Mouse (Mus musculus) CH12.LX (cell line): ENCODE data around the gene Pla2g5. TPM values are rescaled to one million over a fixed set of nuclear protein-coding genes. Genes with fewer than 3 reads are reported as not detected.

ENCODE experiments used
- DNase-seq: peaks from one replicate; pipeline ENCODE4 v3.0.0-alpha.2; 2013; ENCODE audit errors: extremely low read depth
- H3K27ac ChIP-seq: 2 replicates; pipeline ENCODE4 v1.5.1; 2012; ENCODE audit warnings: low read depth, mild to moderate bottlenecking, control low read depth, moderate library complexity; ENCODE audit not compliant: insufficient read depth
- H3K27me3 ChIP-seq: replicated peaks from 2 replicates; pipeline ENCODE3; 2012; ENCODE audit warnings: inconsistent platforms
- H3K36me3 ChIP-seq, 2 experiments: replicated peaks in 1 of 2; 2 replicates each; pipeline versions ENCODE3 to v1.6.1; 2012; ENCODE audit warnings: inconsistent platforms in 1 of 2, low read length in 1 of 2, mild to moderate bottlenecking in 1 of 2, mixed read lengths in 1 of 2, moderate library complexity in 1 of 2; ENCODE audit not compliant: control insufficient read depth in 1 of 2, insufficient read depth in 1 of 2
- H3K4me1 ChIP-seq, 2 experiments: 2 replicates each; pipeline ENCODE4 v1.6.1; 2012; ENCODE audit warnings: inconsistent platforms in 1 of 2, moderate library complexity in 1 of 2; ENCODE audit not compliant: insufficient read depth in 2 of 2, control insufficient read depth in 1 of 2
- H3K4me2 ChIP-seq: 2 replicates; pipeline ENCODE4 v1.6.1; 2012; ENCODE audit warnings: low read depth, mild to moderate bottlenecking, control low read depth; ENCODE audit not compliant: poor library complexity, insufficient read depth, severe bottlenecking
- H3K4me3 ChIP-seq, 3 experiments: fragments of 150-350 bp in 1 of 3; sonication (generic) in 1 of 3; replicated peaks in 1 of 3; 2 replicates each; pipeline versions ENCODE3 to v1.5.1; 2011 to 2012; ENCODE audit warnings: low read depth in 2 of 3, low read length in 2 of 3, mild to moderate bottlenecking in 2 of 3, moderate library complexity in 2 of 3, control low read depth in 1 of 3, improper control_type of control experiment in 1 of 3, inconsistent platforms in 1 of 3, mixed read lengths in 1 of 3; ENCODE audit not compliant: poor library complexity in 1 of 3
- H3K79me2 ChIP-seq: replicated peaks from 2 replicates; pipeline ENCODE4 v1.6.1; 2012; ENCODE audit warnings: mild to moderate bottlenecking, moderate library complexity; ENCODE audit not compliant: control insufficient read depth, poor library complexity, insufficient read depth, severe bottlenecking; ENCODE audit errors: extremely low read depth
- H3K9ac ChIP-seq: 2 replicates; pipeline ENCODE4 v1.6.1; 2012; ENCODE audit warnings: low read depth, mild to moderate bottlenecking, control low read depth, moderate library complexity; ENCODE audit not compliant: insufficient read depth
- H3K9me3 ChIP-seq: replicated peaks from 2 replicates; pipeline ENCODE3; 2012; ENCODE audit warnings: low read length, inconsistent platforms, mixed read lengths
- BHLHE40 ChIP-seq: IDR thresholded peaks from 2 replicates; pipeline ENCODE4 v1.6.1; 2011; ENCODE audit warnings: mild to moderate bottlenecking, low read depth, low read length, improper control_type of control experiment
- CTCF ChIP-seq, 2 experiments: IDR thresholded peaks in 1 of 2; conservative IDR thresholded peaks in 1 of 2; 2 replicates each; pipeline ENCODE4 v1.5.1; 2011 to 2012; ENCODE audit warnings: low read depth in 2 of 2, low read length in 2 of 2, improper control_type of control experiment in 1 of 2, inconsistent platforms in 1 of 2, mild to moderate bottlenecking in 1 of 2, moderate library complexity in 1 of 2
- E2F4 ChIP-seq: IDR thresholded peaks from 2 replicates; pipeline ENCODE4 v1.6.1; 2011; ENCODE audit warnings: low read depth, low read length, improper control_type of control experiment; ENCODE audit not compliant: insufficient replicate concordance
- ELF1 ChIP-seq: IDR thresholded peaks from 2 replicates; pipeline ENCODE4 v1.6.1; 2014; ENCODE audit warnings: low read depth, mild to moderate bottlenecking, inconsistent platforms, low read length, improper control_type of control experiment
- ETS1 ChIP-seq: conservative IDR thresholded peaks from 2 replicates; pipeline ENCODE4 v1.6.1; 2012; ENCODE audit warnings: low read depth, mild to moderate bottlenecking, inconsistent platforms, low read length, improper control_type of control experiment, moderate library complexity
- GABPA ChIP-seq: IDR thresholded peaks from 2 replicates; pipeline ENCODE4 v1.6.1; 2012; ENCODE audit warnings: low read depth, low read length, improper control_type of control experiment, inconsistent platforms; ENCODE audit not compliant: insufficient replicate concordance
- IRF4 ChIP-seq: IDR thresholded peaks from 2 replicates; pipeline ENCODE4 v1.6.1; 2014; ENCODE audit warnings: low read depth, mild to moderate bottlenecking, inconsistent platforms, low read length, improper control_type of control experiment
- JUND ChIP-seq: conservative IDR thresholded peaks from 2 replicates; pipeline ENCODE4 v1.6.1; 2011; ENCODE audit warnings: low read depth, low read length, improper control_type of control experiment
- KAT2A ChIP-seq: IDR thresholded peaks from 2 replicates; pipeline ENCODE4 v1.6.1; 2012; ENCODE audit warnings: low read length, improper control_type of control experiment, inconsistent platforms; ENCODE audit not compliant: insufficient replicate concordance
- MAFK ChIP-seq: IDR thresholded peaks from 2 replicates; pipeline ENCODE4 v1.6.1; 2011; ENCODE audit warnings: low read length, improper control_type of control experiment; ENCODE audit not compliant: insufficient replicate concordance
- MAZ ChIP-seq: IDR thresholded peaks from 2 replicates; pipeline ENCODE4 v1.6.1; 2012; ENCODE audit warnings: low read depth, mild to moderate bottlenecking, inconsistent platforms, low read length, improper control_type of control experiment, moderate library complexity
- MEF2A ChIP-seq: IDR thresholded peaks from 2 replicates; pipeline ENCODE4 v1.6.1; 2014; ENCODE audit warnings: low read depth, mild to moderate bottlenecking, inconsistent platforms, low read length, improper control_type of control experiment, borderline replicate concordance
- NELFE ChIP-seq: IDR thresholded peaks from 2 replicates; pipeline ENCODE4 v1.6.1; 2011; ENCODE audit warnings: low read depth, low read length, improper control_type of control experiment
- NRF1 ChIP-seq: IDR thresholded peaks from 2 replicates; pipeline ENCODE4 v1.6.1; 2014; ENCODE audit warnings: low read depth, mild to moderate bottlenecking, inconsistent platforms, low read length, improper control_type of control experiment, moderate library complexity
- PAX5 ChIP-seq: IDR thresholded peaks from 2 replicates; pipeline ENCODE4 v1.6.1; 2012; ENCODE audit warnings: low read length, inconsistent platforms, mixed read lengths
- POLR2A ChIP-seq: IDR thresholded peaks from 2 replicates; pipeline ENCODE4 v1.6.1; 2011; ENCODE audit warnings: low read depth, mild to moderate bottlenecking, improper control_type of control experiment, low read length
- POLR2AphosphoS2 ChIP-seq: IDR thresholded peaks from 2 replicates; pipeline ENCODE4 v1.6.1; 2011; ENCODE audit warnings: low read depth, low read length, improper control_type of control experiment
- SIN3A ChIP-seq: IDR thresholded peaks from 2 replicates; pipeline ENCODE4 v1.6.1; 2012; ENCODE audit warnings: low read length, improper control_type of control experiment, inconsistent platforms
- SMC3 ChIP-seq: IDR thresholded peaks from 2 replicates; pipeline ENCODE4 v1.6.1; 2011; ENCODE audit warnings: low read depth, low read length, improper control_type of control experiment
- TBP ChIP-seq: conservative IDR thresholded peaks from 2 replicates; pipeline ENCODE4 v1.6.1; 2011; ENCODE audit warnings: low read depth, low read length, improper control_type of control experiment
- UBTF ChIP-seq: IDR thresholded peaks from 2 replicates; pipeline ENCODE4 v1.6.1; 2012; ENCODE audit warnings: low read depth, mild to moderate bottlenecking, inconsistent platforms, low read length, improper control_type of control experiment, moderate library complexity
- USF1 ChIP-seq: IDR thresholded peaks from 2 replicates; pipeline ENCODE4 v1.6.1; 2014; ENCODE audit warnings: low read depth, mild to moderate bottlenecking, inconsistent platforms, low read length, improper control_type of control experiment
- USF2 ChIP-seq: conservative IDR thresholded peaks from 2 replicates; pipeline ENCODE4 v1.6.1; 2011; ENCODE audit warnings: low read depth, low read length, improper control_type of control experiment
- ZC3H11A ChIP-seq: IDR thresholded peaks from 2 replicates; pipeline ENCODE4 v1.6.1; 2012; ENCODE audit warnings: low read depth, mild to moderate bottlenecking, inconsistent platforms, low read length, improper control_type of control experiment
- ZKSCAN1 ChIP-seq: IDR thresholded peaks from 2 replicates; pipeline ENCODE4 v1.6.1; 2012; ENCODE audit warnings: low read depth, inconsistent platforms, low read length, improper control_type of control experiment, borderline replicate concordance
- ZMIZ1 ChIP-seq: IDR thresholded peaks from 2 replicates; pipeline ENCODE4 v1.6.1; 2012; ENCODE audit warnings: low read depth, mild to moderate bottlenecking, inconsistent platforms, low read length, improper control_type of control experiment
- dilution Hi-C: fragments of 300-500 bp; cut with MboI; formaldehyde crosslinking; loops from 2 replicates; pipeline ENCODE4 v1.14.3; 2020; ENCODE audit warnings: low sequenced_read_pairs; ENCODE audit not compliant: extremely low pct_unique_long_range_greater_than_20kb, extremely low pct_ligation_motif_present
- in situ Hi-C: fragments of 300-500 bp; cut with MboI; formaldehyde crosslinking; loops from 3 replicates; pipeline ENCODE4 v1.14.3; 2019; ENCODE audit warnings: low sequenced_read_pairs, low pct_ligation_motif_present, low pct_unique_long_range_greater_than_20kb, mixed read lengths
- polyA plus RNA-seq: library from polyadenylated mRNA; unstranded; fragments of >175 nt; gene quantifications from 2 replicates; pipeline ENCODE4 v1.2.1, GENCODE M21; 2012; ENCODE audit warnings: low read depth; ENCODE audit not compliant: insufficient read length
- total RNA-seq, 2 experiments: library from RNA; depleted of rRNA; stranded (reverse); fragments of 300-350 nt in 1 of 2; fragments of >200 nt in 1 of 2; gene quantifications; 2 replicates each; pipeline ENCODE4 v1.2.3; 2012 to 2014

The Pla2g5 gene
- total and polyA plus RNA-seq, 3 experiments, result 0.53 to 0.68 TPM; not detected in 1

DNA sequence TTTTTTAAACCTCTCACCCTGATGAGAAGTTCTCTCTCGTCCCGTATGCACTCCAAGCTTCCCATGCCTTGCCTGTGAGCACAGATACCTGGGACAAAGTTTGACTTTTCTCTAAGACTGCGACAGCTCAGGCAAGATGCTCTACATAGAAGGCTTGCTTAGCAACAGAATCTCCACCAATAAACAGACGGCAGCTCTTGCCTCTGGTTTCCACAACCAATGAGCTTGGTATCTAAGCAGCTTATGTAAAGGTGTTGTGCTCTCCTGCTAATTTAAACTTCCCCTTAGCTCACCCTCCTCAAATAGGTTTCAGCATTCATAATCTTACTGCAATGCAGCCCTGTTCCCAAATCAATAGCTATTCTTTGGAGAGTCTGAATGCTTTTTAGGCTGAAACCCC is 61.7 kb downstream of the Pla2g5 start:
- no peak overlapping the region for H3K4me2 ChIP-seq
- peaks cover 5% of the 10 kb centered on the region for H3K9me3 ChIP-seq
- no peak for DNase-seq
- dilution Hi-C loops, result no loop called here
- no peak overlapping the region for H3K27ac ChIP-seq
- no peaks in the 10 kb centered on the region for H3K79me2 ChIP-seq
- H3K4me3 ChIP-seq, result no peak overlapping the region
- H3K9ac ChIP-seq, result no peak overlapping the region
- no peak for TF ChIP-seq KAT2A
- no peak for TF ChIP-seq SMC3
- TF ChIP-seq E2F4, result no peak
- no peak for TF ChIP-seq UBTF
- TF ChIP-seq NRF1, result no peak
- no peak for TF ChIP-seq ZMIZ1
- TF ChIP-seq SIN3A, result no peak
- no peak for TF ChIP-seq USF1
- no peak for TF ChIP-seq ETS1
- no peak for TF ChIP-seq ZKSCAN1
- no peak for TF ChIP-seq MAZ
- no peak for TF ChIP-seq JUND
- no peak for TF ChIP-seq GABPA
- TF ChIP-seq ZC3H11A, result no peak
- no peak for TF ChIP-seq MEF2A
- TF ChIP-seq BHLHE40, result no peak
- no peak for TF ChIP-seq MAFK
- TF ChIP-seq PAX5, result no peak
- TF ChIP-seq TBP, result no peak
- TF ChIP-seq, all 38 proteins: peak for 0
- H3K27me3 ChIP-seq, result peaks cover 97% of the 10 kb centered on the region
- H3K36me3 ChIP-seq, result no peaks in the 10 kb centered on the region
- in situ Hi-C loops, result no loop called here
- H3K4me1 ChIP-seq, result no peaks in the 10 kb centered on the region

DNA sequence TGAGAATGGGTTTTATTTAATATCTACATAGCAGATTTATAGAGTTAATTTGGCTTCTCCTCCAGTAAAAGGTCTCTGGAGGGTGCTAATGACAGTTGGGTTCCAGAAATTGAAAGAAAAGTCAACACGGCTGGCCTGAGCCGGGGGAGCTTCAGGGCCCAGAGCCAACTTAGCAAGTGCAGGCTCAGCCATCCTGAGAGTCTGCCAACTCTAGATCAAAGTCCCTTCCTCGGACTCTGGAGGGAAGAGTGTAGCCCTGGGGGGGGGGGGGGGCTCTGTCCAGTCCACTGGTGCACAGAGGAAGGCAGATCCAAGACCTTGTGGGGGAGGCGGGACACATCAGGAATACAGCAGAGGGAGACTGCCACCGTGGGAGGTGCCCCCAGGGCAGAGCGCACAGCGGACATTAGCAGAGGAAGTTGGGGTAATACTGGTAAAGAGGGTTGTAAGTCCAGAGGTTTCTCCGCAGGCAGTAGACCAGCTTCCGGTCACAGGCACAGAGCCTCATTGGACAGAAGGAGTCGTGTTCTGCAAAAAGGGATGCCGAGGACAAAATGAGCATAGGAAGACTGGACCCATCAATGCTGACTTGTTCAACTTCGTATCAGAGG is 63.0 kb downstream of the Pla2g5 start:
- Histone ChIP-seq H3K27me3 (peaks cover 97% of the 10 kb centered on the region), H3K4me1 (no peaks in the 10 kb centered on the region), H3K27ac (no peak overlapping the region), H3K4me3 (no peak overlapping the region)
- in situ Hi-C loops, result no loop called here
- DNase-seq, result no peak
- TF ChIP-seq POLR2AphosphoS2, result no peak
- TF ChIP-seq USF2, result no peak
- no peak for TF ChIP-seq ELF1
- TF ChIP-seq E2F4, result no peak
- TF ChIP-seq ETS1, result no peak
- TF ChIP-seq PAX5, result no peak
- no peak for TF ChIP-seq TBP
- no peak for TF ChIP-seq IRF4
- no peak for TF ChIP-seq POLR2A
- TF ChIP-seq NELFE, result no peak
- no peak for TF ChIP-seq SIN3A
- no peak for TF ChIP-seq CTCF (conservative IDR thresholded peaks at IDR 0.05 in 1 of 2, IDR thresholded peaks at IDR 0.05 in 1 of 2; ENCODE audit: low read depth in 2 of 2, low read length in 2 of 2)
- TF ChIP-seq UBTF, result no peak
- TF ChIP-seq, all 38 proteins: peak for 0
- Histone ChIP-seq H3K36me3 (no peaks in the 10 kb centered on the region), H3K79me2 (no peaks in the 10 kb centered on the region), H3K9me3 (peaks cover 5% of the 10 kb centered on the region), H3K4me2 (no peak overlapping the region), H3K9ac (no peak overlapping the region)
- dilution Hi-C loops, result no loop called here
